Mouse (Mus musculus) kidney, postnatal 4 days (tissue): ENCODE measurements around the gene Cnot4.

Experiments used
- DNase-seq, 2 experiments: peaks; one replicate each; pipeline ENCODE4 v3.0.0; 2021; ENCODE audit warnings: mixed read lengths in 2 of 2

Cnot4 gene

GRCm38 (mm10) chr6:35032704-35033103 is 100.8 kb downstream of the Cnot4 start:
- DNase-seq = no peak

- no peak for DNase-seq
These were observed 102.7 kb downstream of the Cnot4 start for GRCm38 (mm10) chr6:35030811-35031210.

- DNase-seq = no peak
These were observed 103.3 kb downstream of the Cnot4 start for GRCm38 (mm10) chr6:35030226-35030625.

GRCm38 (mm10) chr6:35028023-35028422 is 105.5 kb downstream of the Cnot4 start:
- DNase-seq = no peak

GRCm38 (mm10) chr6:35027257-35027656 is 106.3 kb downstream of the Cnot4 start:
- no peak for DNase-seq

GRCm38 (mm10) chr6:35016624-35017023 is 116.9 kb downstream of the Cnot4 start:
- no peak for DNase-seq

- no peak for DNase-seq
These were observed 121.6 kb downstream of the Cnot4 start for GRCm38 (mm10) chr6:35011953-35012352.

GRCm38 (mm10) chr6:35010705-35011104 is 122.8 kb downstream of the Cnot4 start:
- no peak for DNase-seq

GRCm38 (mm10) chr6:35002261-35002669 is 131.3 kb downstream of the Cnot4 start:
- DNase-seq = peak; percentile 54 to 58

GRCm38 (mm10) chr6:34999101-34999500 is 134.4 kb downstream of the Cnot4 start:
- peak; percentile 14 to 40 for DNase-seq

- no peak for DNase-seq
These were observed 137.0 kb downstream of the Cnot4 start for GRCm38 (mm10) chr6:34996496-34996895.

- peak; percentile 93 for DNase-seq
These were observed 138.3 kb downstream of the Cnot4 start for GRCm38 (mm10) chr6:34995265-34995681.

GRCm38 (mm10) chr6:34994692-34995091 is 138.8 kb downstream of the Cnot4 start:
- no peak for DNase-seq

- no peak for DNase-seq
These were observed 144.3 kb downstream of the Cnot4 start for GRCm38 (mm10) chr6:34989263-34989662.

GRCm38 (mm10) chr6:34988081-34988761 is 145.3 kb downstream of the Cnot4 start, which contains the start of gene Slc23a4:
Gene Slc23a4 (minus strand): TSS chr6:34988404.
- DNase-seq = peak; percentile 21 to 27

- no peak for DNase-seq
These were observed 146.4 kb downstream of the Cnot4 start for GRCm38 (mm10) chr6:34987085-34987645.

- DNase-seq = no peak
These were observed 152.9 kb downstream of the Cnot4 start for GRCm38 (mm10) chr6:34980661-34981060.

GRCm38 (mm10) chr6:34979291-34979690 is 154.2 kb downstream of the Cnot4 start:
- DNase-seq = no peak
